Mouse (Mus musculus) thymus, adult 2 months (tissue): Measurements from ENCODE around the gene Dtnbp1.

Experiments used
- CTCF ChIP-seq: fragments of 200-500 bp; IDR thresholded peaks from 2 replicates; pipeline ENCODE4 v1.5.1; 2012; ENCODE audit warnings: mild to moderate bottlenecking, control low read depth, low read length, moderate library complexity, borderline replicate concordance; ENCODE audit not compliant: control insufficient read depth, poor library complexity, insufficient read depth; ENCODE audit errors: extremely low read depth
- POLR2A ChIP-seq: fragments of 200-500 bp; IDR thresholded peaks from 2 replicates; pipeline ENCODE4 v1.6.1; 2012; ENCODE audit warnings: mild to moderate bottlenecking, low read length, control low read depth, moderate library complexity; ENCODE audit not compliant: control insufficient read depth, poor library complexity, insufficient read depth; ENCODE audit errors: extremely low read depth

DNA sequence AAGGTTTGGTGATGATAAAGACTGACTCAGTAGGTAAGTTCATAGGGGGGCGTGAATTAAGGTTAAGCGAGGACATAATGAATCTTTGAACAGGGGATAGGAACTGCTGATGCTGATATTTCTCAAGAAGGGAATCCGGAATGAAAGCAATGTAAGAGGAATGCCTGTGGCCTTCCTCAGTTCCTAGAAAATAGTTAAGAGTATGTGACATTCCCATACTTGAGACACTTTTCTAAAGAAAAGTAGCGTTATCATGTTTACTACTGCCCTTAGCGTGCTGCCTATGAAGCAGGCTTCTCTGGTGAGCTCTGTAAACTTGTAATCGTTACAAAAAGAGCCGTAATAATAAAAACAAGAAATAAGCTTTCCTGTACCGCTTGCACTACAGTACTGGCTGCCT lies 44.9 kb downstream of the Dtnbp1 start:
- no peak for TF ChIP-seq POLR2A
- no peak for TF ChIP-seq CTCF
